Mouse (Mus musculus) heart, adult 11 months (tissue): ENCODE results near the gene Fmo3.

Source experiments
- DNase-seq: peaks from one replicate; pipeline ENCODE4 v3.0.0; 2022

Fmo3 gene

GRCm38 (mm10) chr1:162984428-162984827 is at the start of gene Fmo3:
TSS of gene Fmo3 (minus strand) at chr1:162984528.
- DNase-seq = no peak

GRCm38 (mm10) chr1:163023075-163023474 is 38.7 kb upstream of the Fmo3 start:
- no peak for DNase-seq

GRCm38 (mm10) chr1:163009220-163009619 is 24.9 kb upstream of the Fmo3 start:
- no peak for DNase-seq

GRCm38 (mm10) chr1:163003496-163003895 is 19.2 kb upstream of the Fmo3 start:
- DNase-seq = no peak

- no peak for DNase-seq
These were observed 17.0 kb upstream of the Fmo3 start for GRCm38 (mm10) chr1:163001271-163001829.

GRCm38 (mm10) chr1:162987546-162987945 is 3.2 kb upstream of the Fmo3 start:
- DNase-seq = no peak

GRCm38 (mm10) chr1:162986777-162987176 is 2.4 kb upstream of the Fmo3 start:
- DNase-seq = no peak

- peak; percentile 91 for DNase-seq
These were observed 1.9 kb upstream of the Fmo3 start for GRCm38 (mm10) chr1:162986121-162986748.

- no peak for DNase-seq
These were observed 20.8 kb downstream of the Fmo3 start for GRCm38 (mm10) chr1:162963556-162963955.

- DNase-seq = no peak
These were observed 26.9 kb downstream of the Fmo3 start for GRCm38 (mm10) chr1:162957422-162957821.

- peak; percentile 96 for DNase-seq
These were observed 31.2 kb downstream of the Fmo3 start for GRCm38 (mm10) chr1:162953079-162953478.

- DNase-seq = no peak
These were observed 34.6 kb downstream of the Fmo3 start for GRCm38 (mm10) chr1:162949763-162950162.

GRCm38 (mm10) chr1:162947934-162948333 is 36.4 kb downstream of the Fmo3 start:
- peak; percentile 54 for DNase-seq

GRCm38 (mm10) chr1:162946837-162947558 is 37.3 kb downstream of the Fmo3 start:
- peak; percentile 39 for DNase-seq

- peak; percentile 54 for DNase-seq
These were observed 40.6 kb downstream of the Fmo3 start for GRCm38 (mm10) chr1:162943700-162944099.

- peak; percentile 97 for DNase-seq
These were observed 45.5 kb downstream of the Fmo3 start for GRCm38 (mm10) chr1:162938696-162939351.

GRCm38 (mm10) chr1:162937970-162938695 is 46.2 kb downstream of the Fmo3 start:
- DNase-seq = peak; percentile 85

GRCm38 (mm10) chr1:162937415-162937814 is 46.9 kb downstream of the Fmo3 start, which contains the start of gene Fmo6:
TSS of gene Fmo6 (minus strand) at chr1:162937515.
- DNase-seq = no peak

GRCm38 (mm10) chr1:162934374-162935012 is 49.8 kb downstream of the Fmo3 start:
- peak; percentile 81 for DNase-seq

- DNase-seq = peak; percentile 44
These were observed 51.9 kb downstream of the Fmo3 start for GRCm38 (mm10) chr1:162932386-162932785.

GRCm38 (mm10) chr1:162931880-162932279 is 52.4 kb downstream of the Fmo3 start:
- DNase-seq = peak; percentile 90

- DNase-seq = peak; percentile 98
These were observed 52.9 kb downstream of the Fmo3 start for GRCm38 (mm10) chr1:162931310-162931875.
